Mouse (Mus musculus) kidney, adult 11 months (tissue): ENCODE measurements around the gene Il1a.

Source experiments
- DNase-seq: peaks from one replicate; pipeline ENCODE4 v3.0.0; 2022

Il1a gene

DNA sequence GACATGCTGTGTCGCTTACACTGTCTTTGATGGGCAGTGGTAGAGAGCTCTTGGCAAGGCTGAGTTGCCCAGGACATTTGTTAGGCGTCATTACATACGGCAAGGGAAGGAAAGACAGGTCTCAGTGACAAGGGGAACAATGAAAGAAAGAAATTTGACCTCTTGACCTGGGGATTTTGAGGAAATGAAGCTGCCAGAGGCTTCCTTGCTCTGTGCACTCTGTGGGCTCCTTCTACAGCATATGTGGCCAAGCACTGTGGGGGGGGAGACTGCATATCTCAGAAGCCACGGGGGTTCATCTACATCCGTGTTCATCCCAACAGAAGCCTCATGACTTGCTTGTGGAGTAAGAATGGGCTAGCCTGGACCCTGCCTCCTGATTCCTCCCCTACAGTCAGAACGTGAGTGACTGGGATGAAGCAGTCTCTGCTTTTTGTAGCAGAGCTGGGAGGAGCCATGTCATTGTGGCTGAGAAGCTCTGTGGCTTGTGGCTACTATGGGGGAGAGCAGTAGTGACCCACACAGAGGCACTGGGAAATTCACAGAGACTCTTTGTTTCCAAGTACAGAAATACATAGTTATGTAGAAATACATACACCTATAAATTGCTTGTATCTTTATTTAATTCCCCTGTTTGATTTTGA is 48.5 kb downstream of the Il1a start:
- DNase-seq = no peak

DNA sequence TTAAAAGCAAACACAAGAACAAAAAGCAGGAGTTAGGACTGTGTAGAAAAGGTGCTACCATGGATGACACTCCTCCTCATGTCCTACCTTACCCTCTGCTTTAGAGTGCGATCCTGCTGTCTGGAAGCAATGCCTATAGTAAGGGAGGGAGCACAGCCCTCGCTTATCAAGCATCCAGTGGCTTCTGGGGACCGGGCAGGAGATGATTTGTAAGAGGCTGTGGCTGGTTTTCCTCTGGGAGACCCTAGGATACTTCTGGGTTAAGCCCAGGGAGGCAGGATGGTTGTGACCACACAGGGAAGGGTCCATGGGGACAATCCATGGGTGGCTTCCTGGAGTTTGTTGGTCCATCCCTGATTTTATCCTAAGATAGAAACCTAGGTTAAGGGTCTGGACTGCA is 49.1 kb downstream of the Il1a start:
- DNase-seq = no peak

DNA sequence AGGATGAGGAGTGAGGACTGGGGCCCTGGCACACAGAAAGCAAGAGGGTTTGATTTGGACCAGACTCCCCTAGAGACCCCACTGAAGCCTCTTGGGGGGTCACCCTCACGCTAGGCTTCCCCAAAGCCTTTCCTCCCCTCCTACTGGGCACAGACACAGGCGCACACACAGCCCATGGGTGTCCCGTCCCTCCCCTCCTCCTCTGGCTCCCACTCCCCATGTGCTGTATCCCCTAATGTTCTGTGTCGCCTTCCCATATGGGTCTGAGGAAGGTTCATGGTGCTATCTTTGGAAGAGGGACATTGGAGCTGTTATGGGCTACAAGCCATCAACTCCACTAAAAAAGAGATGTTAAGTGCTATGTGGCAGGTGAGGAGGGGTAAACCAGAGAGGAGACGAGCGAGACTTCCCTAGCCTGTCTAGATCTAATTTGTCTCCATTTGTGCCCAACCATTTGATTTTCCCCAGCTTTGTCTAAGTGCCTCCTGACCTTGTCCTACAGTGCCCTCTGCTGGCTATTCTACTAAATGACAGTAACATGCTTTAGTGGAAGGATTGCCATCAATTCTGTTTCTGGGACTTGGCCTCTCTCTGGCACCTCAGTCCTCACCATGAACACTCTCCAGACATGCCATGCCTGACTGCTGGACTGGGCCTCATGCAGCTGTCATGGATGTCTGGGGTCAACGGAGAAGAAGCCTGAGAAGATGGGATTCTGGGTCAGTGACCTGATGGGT is 51.1 kb downstream of the Il1a start:
- no peak for DNase-seq

DNA sequence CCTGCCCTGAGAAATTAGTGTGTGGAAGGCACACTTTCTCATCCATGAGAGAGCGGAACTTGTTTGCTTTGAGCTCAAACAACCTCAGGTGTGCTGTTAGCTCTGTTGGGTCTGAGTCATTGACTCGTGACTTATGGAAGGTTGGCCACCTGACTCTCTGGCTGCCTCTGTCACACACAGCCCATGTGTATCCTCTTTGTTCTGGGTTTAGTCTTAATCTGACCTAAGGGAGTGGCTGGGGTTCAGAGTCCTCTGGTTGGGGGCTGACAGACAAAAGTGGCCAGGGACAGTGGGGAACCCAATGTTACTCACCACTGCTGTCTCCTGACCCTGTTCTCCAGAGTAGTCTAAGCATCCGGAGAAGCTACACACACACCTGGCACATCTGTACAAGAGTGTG is 51.7 kb downstream of the Il1a start:
- no peak for DNase-seq

DNA sequence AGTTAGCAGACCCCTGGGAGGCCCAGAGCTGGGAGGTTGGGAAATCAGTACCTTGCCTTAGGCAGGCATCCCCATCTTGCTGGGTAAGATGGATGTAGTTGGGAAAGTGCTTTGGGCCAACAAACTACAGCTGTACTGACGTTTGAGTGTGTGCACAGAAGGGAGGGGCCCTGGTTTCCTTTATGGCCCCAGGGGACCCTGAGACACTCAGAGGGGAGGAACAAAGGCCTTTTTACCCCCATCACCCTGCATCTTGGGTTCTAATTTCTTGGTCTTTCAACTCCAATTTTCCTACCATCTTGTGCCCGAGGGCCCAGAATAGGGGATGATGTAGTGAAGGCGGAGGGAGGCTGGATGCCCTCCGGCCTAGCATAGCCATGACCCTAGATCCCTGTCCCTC is 53.8 kb downstream of the Il1a start:
- no peak for DNase-seq

DNA sequence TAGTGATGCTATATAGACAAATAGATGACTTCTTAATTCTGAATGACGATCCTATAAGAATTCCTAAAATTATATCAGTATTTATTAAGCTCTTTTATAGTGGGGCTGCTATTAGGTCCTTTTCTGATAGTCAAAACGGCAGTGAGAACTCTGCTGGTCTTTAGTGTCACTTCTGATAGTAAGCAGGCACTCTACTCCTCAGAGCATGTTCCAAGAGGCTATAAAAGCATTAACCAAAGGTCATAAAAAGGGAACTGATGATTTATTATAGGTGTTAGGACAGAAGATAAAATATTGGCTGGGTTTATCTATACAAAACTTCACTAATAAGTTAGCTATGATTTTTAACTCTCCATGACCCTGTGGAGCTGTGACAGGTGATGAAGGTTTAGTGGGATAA is 55.7 kb downstream of the Il1a start:
- DNase-seq = no peak

DNA sequence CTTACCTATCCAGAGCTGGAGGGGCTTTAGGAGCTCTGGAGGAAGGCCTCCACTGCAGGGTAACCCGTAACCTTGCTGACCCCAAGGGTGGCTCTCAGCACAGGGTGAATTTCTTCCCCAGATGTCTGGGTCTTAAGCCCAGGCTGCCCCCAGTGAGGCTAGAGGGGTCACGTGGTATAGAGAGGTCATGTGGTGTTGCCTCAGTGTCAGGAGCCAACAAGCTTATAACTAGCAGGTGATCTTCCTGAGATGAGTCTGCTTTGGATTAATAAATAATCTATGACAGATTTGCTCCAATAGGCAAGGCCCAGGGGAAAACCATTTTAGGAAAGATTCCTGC is 56.2 kb downstream of the Il1a start:
- DNase-seq = no peak

DNA sequence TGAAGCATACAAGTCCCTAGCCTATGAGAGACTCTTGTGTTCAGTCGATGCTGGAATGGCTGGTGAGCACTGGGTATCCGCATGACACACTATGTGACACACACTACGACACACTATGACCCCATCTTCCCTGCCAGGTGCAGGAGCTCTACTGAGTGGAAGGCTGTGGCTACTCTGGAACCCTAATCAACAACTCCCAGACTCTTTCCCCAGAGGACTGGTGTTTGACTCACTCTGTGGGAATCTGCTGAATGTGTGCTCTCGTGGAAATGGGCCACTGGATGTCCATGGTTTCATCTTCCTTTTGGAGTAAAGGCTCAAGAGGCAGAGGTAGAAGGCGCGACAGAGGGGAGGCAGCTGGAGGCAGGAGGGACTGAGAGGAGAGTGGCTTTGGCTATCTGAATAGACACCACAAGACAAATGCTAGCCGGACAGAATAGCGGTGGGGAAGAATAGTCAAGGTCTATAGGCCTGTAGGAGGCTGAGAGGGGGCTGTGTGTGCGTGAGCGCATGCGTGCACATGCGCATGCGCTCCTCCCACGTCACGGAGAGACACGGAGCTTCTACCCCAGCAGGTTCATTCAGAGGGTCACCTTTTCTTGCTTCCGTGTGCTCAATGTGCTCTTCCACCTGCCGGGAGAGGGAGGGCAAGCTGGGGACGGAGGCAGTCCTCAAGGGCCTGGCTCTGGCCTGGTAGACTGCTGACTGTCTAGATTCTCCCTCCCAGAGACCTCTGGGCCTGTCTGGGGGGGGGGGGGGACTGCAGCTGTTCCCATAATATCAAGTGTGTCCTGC is 56.7 kb downstream of the Il1a start:
- no peak for DNase-seq
